Mouse (Mus musculus) MEL (cell line): ENCODE data around the gene Bub1b. TPM values are rescaled to one million over a fixed set of nuclear protein-coding genes. Genes with fewer than 3 reads are reported as not detected.

Source experiments
- DNase-seq: peaks from one replicate; pipeline ENCODE4 v3.0.0; 2011; ENCODE audit warnings: low read depth, low spot score
- H3K27ac ChIP-seq: 2 replicates; pipeline ENCODE4 v1.5.1; 2012; ENCODE audit warnings: low read depth, mild to moderate bottlenecking, control low read depth, low read length, moderate library complexity; ENCODE audit not compliant: control insufficient read depth
- H3K27me3 ChIP-seq, 2 experiments: fragments of 150-350 bp in 1 of 2; sonication (generic) in 1 of 2; 2 replicates each; pipeline ENCODE4 v1.6.1; 2012; ENCODE audit warnings: low read length in 2 of 2, mild to moderate bottlenecking in 2 of 2, improper control_type of control experiment in 1 of 2, moderate library complexity in 1 of 2; ENCODE audit not compliant: insufficient read depth in 2 of 2, control insufficient read depth in 1 of 2
- H3K36me3 ChIP-seq, 2 experiments: 2 replicates each; pipeline ENCODE4 v1.6.1; 2012 to 2014; ENCODE audit warnings: low read length in 2 of 2, improper control_type of control experiment in 1 of 2, inconsistent platforms in 1 of 2, mild to moderate bottlenecking in 1 of 2; ENCODE audit not compliant: insufficient read depth in 2 of 2, control insufficient read depth in 1 of 2
- H3K4me1 ChIP-seq, 2 experiments: fragments of 150-350 bp in 1 of 2; sonication (generic) in 1 of 2; 2 replicates each; pipeline ENCODE4 v1.6.1; 2012; ENCODE audit warnings: low read length in 2 of 2, improper control_type of control experiment in 1 of 2, mild to moderate bottlenecking in 1 of 2; ENCODE audit not compliant: insufficient read depth in 2 of 2, control insufficient read depth in 1 of 2
- H3K4me3 ChIP-seq, 2 experiments: fragments of 150-350 bp in 1 of 2; sonication (generic) in 1 of 2; 2 replicates each; pipeline ENCODE4 v1.5.1; 2012; ENCODE audit warnings: low read depth in 2 of 2, low read length in 2 of 2, mild to moderate bottlenecking in 2 of 2, moderate library complexity in 2 of 2, control low read depth in 1 of 2, improper control_type of control experiment in 1 of 2; ENCODE audit not compliant: control insufficient read depth in 1 of 2, insufficient read depth in 1 of 2
- H3K79me2 ChIP-seq: 2 replicates; pipeline ENCODE4 v1.6.1; 2012; ENCODE audit warnings: mild to moderate bottlenecking, low read length, moderate library complexity; ENCODE audit not compliant: control insufficient read depth, poor library complexity, insufficient read depth
- H3K9ac ChIP-seq: 2 replicates; pipeline ENCODE4 v1.6.1; 2012; ENCODE audit warnings: low read depth, mild to moderate bottlenecking, control low read depth, low read length, moderate library complexity; ENCODE audit not compliant: control insufficient read depth, poor library complexity, severe bottlenecking
- H3K9me3 ChIP-seq: fragments of 150-350 bp; sonication (generic); replicated peaks from 2 replicates; pipeline ENCODE4 v1.6.1; 2012; ENCODE audit warnings: mild to moderate bottlenecking, low read length, improper control_type of control experiment, moderate library complexity; ENCODE audit not compliant: insufficient read depth
- CHD1 ChIP-seq: IDR thresholded peaks from 2 replicates; pipeline ENCODE4 v1.6.1; 2012; ENCODE audit warnings: low read depth, mild to moderate bottlenecking, inconsistent platforms, low read length, improper control_type of control experiment
- CTCF ChIP-seq, 3 experiments: IDR thresholded peaks in 2 of 3; conservative IDR thresholded peaks in 1 of 3; 2 replicates each; pipeline ENCODE4 v1.5.1; 2011 to 2012; ENCODE audit warnings: low read length in 3 of 3, low read depth in 2 of 3, mild to moderate bottlenecking in 2 of 3, improper control_type of control experiment in 1 of 3, inconsistent platforms in 1 of 3, mixed read lengths in 1 of 3, moderate library complexity in 1 of 3; ENCODE audit not compliant: control insufficient read depth in 1 of 3, insufficient read depth in 1 of 3, poor library complexity in 1 of 3, severe bottlenecking in 1 of 3
- E2F4 ChIP-seq: IDR thresholded peaks from 2 replicates; pipeline ENCODE4 v1.6.1; 2011; ENCODE audit warnings: low read depth, low read length, improper control_type of control experiment, borderline replicate concordance
- GABPA ChIP-seq: IDR thresholded peaks from 2 replicates; pipeline ENCODE4 v1.6.1; 2012; ENCODE audit warnings: low read depth, mild to moderate bottlenecking, inconsistent platforms, low read length, improper control_type of control experiment, moderate library complexity
- GATA1 ChIP-seq: IDR thresholded peaks from 2 replicates; pipeline ENCODE4 v1.6.1; 2011; ENCODE audit warnings: low read depth, low read length, improper control_type of control experiment
- HCFC1 ChIP-seq: IDR thresholded peaks from 2 replicates; pipeline ENCODE4 v1.6.1; 2012; ENCODE audit warnings: low read depth, mild to moderate bottlenecking, inconsistent platforms, low read length, improper control_type of control experiment, moderate library complexity
- KAT2A ChIP-seq: conservative IDR thresholded peaks from 2 replicates; pipeline ENCODE4 v1.6.1; 2012; ENCODE audit warnings: low read depth, low read length, improper control_type of control experiment, inconsistent platforms
- MAX ChIP-seq: IDR thresholded peaks from 2 replicates; pipeline ENCODE4 v1.6.1; 2011; ENCODE audit warnings: low read length, improper control_type of control experiment
- MEF2A ChIP-seq: IDR thresholded peaks from 2 replicates; pipeline ENCODE4 v1.6.1; 2014; ENCODE audit warnings: low read depth, mild to moderate bottlenecking, inconsistent platforms, low read length, improper control_type of control experiment; ENCODE audit not compliant: poor library complexity, insufficient replicate concordance, severe bottlenecking; ENCODE audit errors: extremely low read depth
- MXI1 ChIP-seq: IDR thresholded peaks from 2 replicates; pipeline ENCODE4 v1.6.1; 2011; ENCODE audit warnings: mild to moderate bottlenecking, low read depth, low read length, improper control_type of control experiment
- MYB ChIP-seq: IDR thresholded peaks from 2 replicates; pipeline ENCODE4 v1.6.1; 2011; ENCODE audit warnings: mild to moderate bottlenecking, low read depth, low read length, improper control_type of control experiment
- MYC ChIP-seq: IDR thresholded peaks from 2 replicates; pipeline ENCODE4 v1.6.1; 2011; ENCODE audit warnings: low read depth, mild to moderate bottlenecking, low read length, improper control_type of control experiment, moderate library complexity
- NELFE ChIP-seq: IDR thresholded peaks from 2 replicates; pipeline ENCODE4 v1.6.1; 2011; ENCODE audit warnings: low read depth, low read length, improper control_type of control experiment
- NRF1 ChIP-seq: IDR thresholded peaks from 2 replicates; pipeline ENCODE4 v1.6.1; 2014; ENCODE audit warnings: low read depth, mild to moderate bottlenecking, inconsistent platforms, low read length, improper control_type of control experiment, moderate library complexity; ENCODE audit not compliant: poor library complexity, insufficient read depth, severe bottlenecking
- POLR2AphosphoS2 ChIP-seq: IDR thresholded peaks from 2 replicates; pipeline ENCODE4 v1.6.1; 2011; ENCODE audit warnings: low read length, improper control_type of control experiment
- POLR2AphosphoS5 ChIP-seq: IDR thresholded peaks from 2 replicates; pipeline ENCODE4 v1.6.1; 2012; ENCODE audit warnings: low read depth, borderline replicate concordance, mild to moderate bottlenecking, inconsistent platforms, low read length, moderate library complexity, mixed read lengths
- RAD21 ChIP-seq: IDR thresholded peaks from 2 replicates; pipeline ENCODE4 v1.6.1; 2011; ENCODE audit warnings: mild to moderate bottlenecking, low read depth, low read length, improper control_type of control experiment
- RCOR1 ChIP-seq: IDR thresholded peaks from 2 replicates; pipeline ENCODE4 v1.6.1; 2012; ENCODE audit warnings: low read depth, mild to moderate bottlenecking, inconsistent platforms, low read length, improper control_type of control experiment
- SMC3 ChIP-seq: IDR thresholded peaks from 2 replicates; pipeline ENCODE4 v1.6.1; 2011; ENCODE audit warnings: low read depth, low read length, improper control_type of control experiment
- TAL1 ChIP-seq: IDR thresholded peaks from 2 replicates; pipeline ENCODE4 v1.6.1; 2012; ENCODE audit warnings: mild to moderate bottlenecking, inconsistent platforms, low read length, moderate library complexity, mixed read lengths
- UBTF ChIP-seq: IDR thresholded peaks from 2 replicates; pipeline ENCODE4 v1.6.1; 2012; ENCODE audit warnings: low read depth, mild to moderate bottlenecking, inconsistent platforms, low read length, improper control_type of control experiment, moderate library complexity, borderline replicate concordance; ENCODE audit not compliant: insufficient read depth
- USF2 ChIP-seq, 2 experiments: IDR thresholded peaks; 2 replicates each; pipeline ENCODE4 v1.6.1; 2011 to 2012; ENCODE audit warnings: improper control_type of control experiment in 2 of 2, low read length in 2 of 2, borderline replicate concordance in 1 of 2, inconsistent platforms in 1 of 2, low read depth in 1 of 2, mild to moderate bottlenecking in 1 of 2; ENCODE audit not compliant: insufficient read depth in 1 of 2
- ZMIZ1 ChIP-seq: IDR thresholded peaks from 2 replicates; pipeline ENCODE4 v1.6.1; 2012; ENCODE audit warnings: low read depth, mild to moderate bottlenecking, inconsistent platforms, low read length, improper control_type of control experiment, moderate library complexity
- ZNF384 ChIP-seq: IDR thresholded peaks from 2 replicates; pipeline ENCODE4 v1.6.1; 2012; ENCODE audit warnings: low read depth, mild to moderate bottlenecking, inconsistent platforms, low read length, improper control_type of control experiment
- polyA plus RNA-seq, 2 experiments: library from polyadenylated mRNA; stranded (reverse) in 1 of 2; unstranded in 1 of 2; fragments of >175 nt in 1 of 2; fragments of >200 nt in 1 of 2; gene quantifications; 2 replicates each; pipeline versions ENCODE4 v1.2.1 to v1.2.4; 2012; ENCODE audit warnings: low replicate concordance in 2 of 2, low read depth in 1 of 2; ENCODE audit not compliant: insufficient read length in 2 of 2, insufficient read depth in 1 of 2, missing spikeins in 1 of 2
- total RNA-seq: library from RNA; depleted of rRNA; stranded (reverse); fragments of 300-350 nt; gene quantifications from 2 replicates; pipeline ENCODE4 v1.2.3, GENCODE M21; 2012

The Bub1b gene
- total and polyA plus RNA-seq, 3 experiments, result 87.5 to 120 TPM; not detected in 1

DNA sequence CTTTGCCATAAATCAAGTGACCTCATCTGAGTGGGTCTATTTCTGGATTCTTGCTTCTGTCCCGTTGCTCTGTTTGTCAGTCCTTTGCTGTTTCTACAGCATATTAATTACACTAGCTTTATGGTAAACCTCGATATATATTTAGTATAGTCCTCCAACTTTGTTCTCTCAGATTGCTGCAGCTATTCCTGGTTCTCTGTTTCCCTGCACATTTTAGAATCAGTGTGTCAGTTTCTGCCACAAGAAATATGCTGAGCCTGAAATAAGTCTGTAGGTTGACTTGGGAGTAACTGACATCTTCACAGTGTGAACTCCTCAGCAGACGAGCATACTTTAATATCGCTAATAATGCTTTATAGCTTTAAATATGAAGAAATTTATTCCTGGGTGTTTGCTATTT, 87.1 kb downstream of the Bub1b start:
- no peaks in the 10 kb centered on the region for H3K27me3 ChIP-seq
- H3K9ac ChIP-seq, result no peak overlapping the region
- no peaks in the 10 kb centered on the region for H3K79me2 ChIP-seq
- peaks cover 0 to 2% of the 10 kb centered on the region in 2 experiments; a peak in 1 of 4 replicates for H3K36me3 ChIP-seq
- 0 out of 4 replicates have a peak, but pooled peaks cover 0 to 4% of the 10 kb centered on the region in 2 experiments for H3K4me1 ChIP-seq
- no peaks in the 10 kb centered on the region for H3K9me3 ChIP-seq
- no peak for TF ChIP-seq ZNF384
- TF ChIP-seq MEF2A, result no peak
- TF ChIP-seq NELFE, result no peak
- no peak for TF ChIP-seq RCOR1
- no peak for TF ChIP-seq RAD21
- no peak for TF ChIP-seq MYC
- no peak for TF ChIP-seq CTCF (IDR thresholded peaks at IDR 0.05 in 2 of 3, conservative IDR thresholded peaks at IDR 0.05 in 1 of 3; ENCODE audit: control insufficient read depth in 1 of 3, insufficient read depth in 1 of 3, low read depth in 2 of 3, low read length in 3 of 3, poor library complexity in 1 of 3, severe bottlenecking in 1 of 3)
- no peak for TF ChIP-seq GATA1
- no peak for TF ChIP-seq MAX
- TF ChIP-seq HCFC1, result no peak
- TF ChIP-seq MYB, result no peak
- TF ChIP-seq POLR2AphosphoS5, result no peak
- TF ChIP-seq TAL1, result no peak
- no peak for TF ChIP-seq CHD1
- TF ChIP-seq E2F4, result no peak
- no peak for TF ChIP-seq MXI1
- TF ChIP-seq KAT2A, result no peak
- TF ChIP-seq NRF1, result no peak
- TF ChIP-seq GABPA, result no peak
- TF ChIP-seq SMC3, result no peak
- TF ChIP-seq, all 39 proteins: peak for 0
- Histone ChIP-seq H3K27ac (no peak overlapping the region), H3K4me3 (no peak overlapping the region)
- DNase-seq, result no peak

DNA sequence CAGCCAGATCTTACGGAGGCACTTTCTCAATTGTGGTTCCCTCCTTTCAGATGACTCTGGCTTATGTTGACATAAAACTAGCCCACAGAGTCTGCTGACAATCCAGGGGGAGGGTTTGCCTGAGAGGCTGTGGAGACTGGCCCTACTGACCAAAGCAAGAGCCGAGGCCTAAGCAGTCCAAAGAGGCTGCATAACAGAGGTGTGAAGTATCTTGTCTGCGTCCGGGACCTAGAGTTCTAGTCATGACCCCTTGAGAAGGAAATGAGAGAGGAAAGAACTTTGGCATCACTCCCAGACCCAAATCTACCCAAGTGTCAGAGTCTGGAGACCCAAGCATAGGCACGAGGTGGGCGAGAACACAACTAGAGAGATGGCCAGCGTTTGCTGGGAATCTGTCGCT, 88.7 kb downstream of the Bub1b start:
- no peak overlapping the region for H3K4me3 ChIP-seq
- TF ChIP-seq UBTF (no peak), MXI1 (no peak), TAL1 (no peak), RCOR1 (no peak), ZMIZ1 (no peak), POLR2AphosphoS2 (no peak), ZNF384 (no peak), USF2 (IDR thresholded peaks at IDR 0.05; ENCODE audit: borderline replicate concordance in 1 of 2, insufficient read depth in 1 of 2, low read depth in 1 of 2, low read length in 2 of 2) (no peak), MYC (no peak), MYB (no peak)
- TF ChIP-seq, all 39 proteins: peak for 0
- H3K36me3 ChIP-seq, result peaks cover 0 to 2% of the 10 kb centered on the region in 2 experiments; a peak in 1 of 4 replicates
- H3K4me1 ChIP-seq, result 0 out of 4 replicates have a peak, but pooled peaks cover 0 to 4% of the 10 kb centered on the region in 2 experiments
- no peaks in the 10 kb centered on the region for H3K9me3 ChIP-seq
- no peak overlapping the region for H3K9ac ChIP-seq
- no peak overlapping the region for H3K27ac ChIP-seq
- no peaks in the 10 kb centered on the region for H3K79me2 ChIP-seq
- H3K27me3 ChIP-seq, result no peaks in the 10 kb centered on the region
- no peak for DNase-seq
